In genomic region chr7:80323336-80323735, GRCm38 (mm10) we compare ENCODE assay signal across 8 mouse cellular contexts. TPM values are rescaled to one million over a fixed set of nuclear protein-coding genes. Genes with fewer than 3 reads are reported as not detected.
DNase-seq lines count a peak whose midpoint lies in the region; ATAC-seq and TF ChIP-seq lines count a peak whose summit lies in the region.

No protein-coding gene starts in this region.

- peak; percentile 50 for DNase-seq in cerebellum, adult 9-10 months
- no peak for DNase-seq in cerebellum, adult 8-10 months
- DNase-seq in thymus, postnatal 4 days: peak; percentile 20
- no peak for DNase-seq in thymus, adult 2 months
- DNase-seq in liver, embryonic 13.5 days: no peak
- DNase-seq in right cerebral cortex, postnatal 14 days: no peak
- DNase-seq in right cerebral cortex, postnatal 36 days (ENCODE audit: low spot score in 2 of 2): no peak
- DNase-seq in kidney, postnatal 25 days: no peak

- ATAC-seq in liver, embryonic 13.5 days (ENCODE audit: low read depth): no peak

- peak overlapping the region; percentile 83 for H3K4me2 ChIP-seq in liver, embryonic 13.5 days

- H3K4me3 ChIP-seq in thymus, adult 2 months (ENCODE audit: control insufficient read depth, insufficient read depth, low read length): no peak overlapping the region; the same call in 1 of the 2 replicates
- peak overlapping the region; percentile 66 for H3K4me3 ChIP-seq in liver, embryonic 13.5 days (replicated peaks)

- no peaks in the 10 kb centered on the region for H3K9me3 ChIP-seq in liver, embryonic 13.5 days (replicated peaks)

- peaks cover 25% of the 10 kb centered on the region for H3K36me3 ChIP-seq in thymus, adult 2 months (ENCODE audit: control insufficient read depth, insufficient read depth, low read length)
- peaks cover 53% of the 10 kb centered on the region for H3K36me3 ChIP-seq in liver, embryonic 13.5 days

- TF ChIP-seq CTCF in thymus, adult 2 months (IDR thresholded peaks at IDR 0.05; ENCODE audit: borderline replicate concordance, control insufficient read depth, extremely low read depth, insufficient read depth, low read length, poor library complexity): no peak

- no peaks in the 10 kb centered on the region for H3K27me3 ChIP-seq in thymus, adult 2 months (ENCODE audit: control insufficient read depth, insufficient read depth, low read length)
- H3K27me3 ChIP-seq in liver, embryonic 13.5 days: no peaks in the 10 kb centered on the region

- no peak for TF ChIP-seq POLR2A in thymus, adult 2 months (IDR thresholded peaks at IDR 0.05; ENCODE audit: control insufficient read depth, extremely low read depth, insufficient read depth, low read length, poor library complexity)

- peaks cover 3% of the 10 kb centered on the region for H3K4me1 ChIP-seq in thymus, adult 2 months (replicated peaks; ENCODE audit: control insufficient read depth, insufficient read depth, low read length)
- H3K4me1 ChIP-seq in liver, embryonic 13.5 days (replicated peaks): peaks cover 27% of the 10 kb centered on the region

- no peak overlapping the region for H3K27ac ChIP-seq in thymus, adult 2 months (ENCODE audit: control insufficient read depth, insufficient read depth, low read length)
- peak overlapping the region; percentile 75; the same call in 1 of the 2 replicates for H3K27ac ChIP-seq in liver, embryonic 13.5 days

- peak overlapping the region; percentile 77 for H3K9ac ChIP-seq in liver, embryonic 13.5 days

- WGBS in thymus, adult 2 months: 20% methylated on average over 8 of the region's 8 CpGs
- WGBS in liver, embryonic 13.5 days (ENCODE audit: insufficient replicate concordance): 11% methylated on average over 8 of the region's 8 CpGs

RNA-seq across cellular contexts. Expression of gene Rccd1, which starts 0.9 kb away (rescaled TPM):
- polyA plus RNA-seq in thymus, adult 2 months (2012; rRNA removed): 17.6 and 20.4 TPM in 2 replicates
- 3.3 and 3.4 TPM in 2 replicates for polyA plus RNA-seq in liver, embryonic 13.5 days (2015; fragmentation: Nextera tagmentation; extraction: Ambion mirVana)

RNA-seq across cellular contexts. Expression of gene Unc45a, which starts 17.5 kb away (rescaled TPM):
- 97.7 and 105 TPM in 2 replicates for polyA plus RNA-seq in thymus, adult 2 months (2012; rRNA removed)
- polyA plus RNA-seq in liver, embryonic 13.5 days (2015; fragmentation: Nextera tagmentation; extraction: Ambion mirVana): 10.3 and 11.5 TPM in 2 replicates

RNA-seq across cellular contexts. Expression of gene Hddc3, which starts 19.6 kb away (rescaled TPM):
- polyA plus RNA-seq in thymus, adult 2 months (2012; rRNA removed): 22.9 and 24.9 TPM in 2 replicates
- 3.8 and 4.2 TPM in 2 replicates for polyA plus RNA-seq in liver, embryonic 13.5 days (2015; fragmentation: Nextera tagmentation; extraction: Ambion mirVana)

RNA-seq across cellular contexts. Expression of gene Prc1, which starts 29.1 kb away (rescaled TPM):
- polyA plus RNA-seq in thymus, adult 2 months (2012; rRNA removed): 80.6 and 84.4 TPM in 2 replicates
- 114 and 130 TPM in 2 replicates for polyA plus RNA-seq in liver, embryonic 13.5 days (2015; fragmentation: Nextera tagmentation; extraction: Ambion mirVana)

RNA-seq across cellular contexts. Expression of gene Man2a2, which starts 47.8 kb away (rescaled TPM):
- polyA plus RNA-seq in thymus, adult 2 months (2012; rRNA removed): 188 and 213 TPM in 2 replicates
- 2.2 and 2.6 TPM in 2 replicates for polyA plus RNA-seq in liver, embryonic 13.5 days (2015; fragmentation: Nextera tagmentation; extraction: Ambion mirVana)

Comparison
In these comparisons a context has a peak if more than half of its experiments do, and no peak if none do; other contexts are left out.
1. DNase-seq: peak in cerebellum, adult 9-10 months (single experiment) and thymus, postnatal 4 days (single experiment); none in cerebellum, adult 8-10 months (single experiment), thymus, adult 2 months (single experiment), liver, embryonic 13.5 days (single experiment), right cerebral cortex, postnatal 14 days (single experiment), right cerebral cortex, postnatal 36 days (0 of 2) and kidney, postnatal 25 days (0 of 2).